Mouse (Mus musculus) liver, adult 2 months (tissue): ENCODE measurements around the gene Fgfrl1.

Source experiments
- CTCF ChIP-seq: fragments of 200-500 bp; IDR thresholded peaks from 2 replicates; pipeline ENCODE4 v1.5.1; 2011; ENCODE audit warnings: low read depth, low read length, control low read depth
- POLR2A ChIP-seq: fragments of 200-500 bp; IDR thresholded peaks from 2 replicates; pipeline ENCODE4 v1.6.1; 2011; ENCODE audit warnings: low read length, control low read depth; ENCODE audit not compliant: insufficient read depth; ENCODE audit errors: extremely low read depth

- no peak for TF ChIP-seq POLR2A
- no peak for TF ChIP-seq CTCF
Measured at GRCm38 (mm10) chr5:108646343-108646660, 45.9 kb upstream of the Fgfrl1 start.
